Mouse (Mus musculus): ENCODE results near the gene Inhbc. TPM values are rescaled to one million over a fixed set of nuclear protein-coding genes. Genes with fewer than 3 reads are reported as not detected.

The Inhbc gene
- polyA plus RNA-seq, 1 experiment from 2014 or later: 0.18 TPM

DNA sequence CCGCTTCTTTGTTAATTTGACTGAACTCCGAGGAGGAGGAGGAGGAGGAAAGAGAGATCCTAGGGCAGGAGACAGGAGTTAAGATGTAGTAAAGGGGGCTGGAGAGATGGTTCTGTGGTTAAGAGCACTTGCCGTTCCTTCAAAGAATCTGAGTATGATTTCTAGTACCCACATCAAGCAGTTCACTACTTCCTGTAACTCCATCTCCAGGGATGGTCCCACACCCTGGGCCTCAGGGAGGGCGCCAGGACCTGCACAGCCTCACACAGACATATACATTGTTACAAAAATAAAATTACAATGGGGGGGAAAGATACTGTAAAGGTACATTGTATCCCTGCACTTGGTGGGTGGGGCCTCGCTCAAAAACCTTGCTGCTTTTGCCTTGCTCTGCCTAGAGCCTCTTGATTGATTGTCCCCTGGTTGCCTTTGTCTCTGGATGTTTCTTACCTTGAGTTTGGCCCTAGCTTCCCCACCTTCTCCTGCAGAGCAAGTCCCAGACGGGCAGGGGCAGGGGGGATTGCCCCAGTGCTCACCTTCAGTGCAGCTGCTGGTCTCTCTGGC is 32.6 kb downstream of the Inhbc start:
- peaks cover 17% of the 10 kb centered on the region for H3K4me1 ChIP-seq (replicated peaks)
- 87% methylated on average over 6 of the region's 6 CpGs for WGBS
- peaks cover 10% of the 10 kb centered on the region for H3K27me3 ChIP-seq (replicated peaks)
- no peak overlapping the region for H3K9ac ChIP-seq
- ATAC-seq: no peak
- 0 out of 2 replicates have a peak, but pooled peaks cover 4% of the 10 kb centered on the region for H3K36me3 ChIP-seq
- no peaks in the 10 kb centered on the region for H3K9me3 ChIP-seq
- H3K4me3 ChIP-seq (replicated peaks): no peak overlapping the region
- no peak overlapping the region for H3K4me2 ChIP-seq (replicated peaks)
- no peak overlapping the region for H3K27ac ChIP-seq

GRCm38 (mm10) chr10:127336952-127337351 is 33.3 kb downstream of the Inhbc start:
- Histone ChIP-seq H3K4me1 (replicated peaks) (peaks cover 14% of the 10 kb centered on the region), H3K9me3 (no peaks in the 10 kb centered on the region), H3K27me3 (replicated peaks) (peaks cover 10% of the 10 kb centered on the region), H3K4me3 (replicated peaks) (no peak overlapping the region), H3K36me3 (0 out of 2 replicates have a peak, but pooled peaks cover 4% of the 10 kb centered on the region), H3K27ac (no peak overlapping the region), H3K4me2 (replicated peaks) (no peak overlapping the region), H3K9ac (no peak overlapping the region)
- WGBS: 50% methylated on average over 5 of the region's 5 CpGs
- no peak for ATAC-seq

GRCm38 (mm10) chr10:127335271-127335670 is 35.0 kb downstream of the Inhbc start:
- Histone ChIP-seq H3K4me1 (replicated peaks) (peaks cover 8% of the 10 kb centered on the region; the same call in 1 of the 2 replicates), H3K27ac (no peak overlapping the region), H3K9me3 (no peaks in the 10 kb centered on the region), H3K9ac (no peak overlapping the region), H3K36me3 (0 out of 2 replicates have a peak, but pooled peaks cover 4% of the 10 kb centered on the region), H3K4me3 (replicated peaks) (no peak overlapping the region), H3K4me2 (replicated peaks) (no peak overlapping the region), H3K27me3 (replicated peaks) (0 out of 2 replicates have a peak, but pooled peaks cover 2% of the 10 kb centered on the region)
- ATAC-seq: no peak
- 56% methylated on average over 1 of the region's 1 CpGs for WGBS

DNA sequence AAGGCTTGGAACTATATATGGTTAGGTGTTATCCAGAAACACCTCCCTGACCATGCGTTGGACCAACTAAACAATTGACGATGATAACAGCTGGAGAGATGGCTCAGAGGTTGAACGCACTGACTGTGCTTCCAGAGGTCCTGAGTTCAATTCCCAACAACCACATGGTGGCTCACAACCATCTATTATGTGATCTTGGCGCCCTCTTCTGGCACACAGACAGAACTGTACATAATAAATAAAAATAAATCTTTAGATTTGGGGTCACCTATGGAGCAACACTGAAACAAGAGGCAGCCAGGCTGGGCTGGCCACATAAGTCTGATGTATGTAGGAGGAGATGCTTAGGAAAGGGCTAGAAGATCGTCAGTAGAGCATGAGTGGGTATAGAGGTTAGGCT is 37.1 kb downstream of the Inhbc start:
- no peak overlapping the region for H3K9ac ChIP-seq
- no peak overlapping the region for H3K27ac ChIP-seq
- WGBS: 65% methylated on average over 5 of the region's 5 CpGs
- no peak overlapping the region for H3K4me3 ChIP-seq (replicated peaks)
- no peak for ATAC-seq
- peaks cover 4% of the 10 kb centered on the region; the same call in 1 of the 2 replicates for H3K36me3 ChIP-seq
- no peaks in the 10 kb centered on the region for H3K4me1 ChIP-seq (replicated peaks)
- no peak overlapping the region for H3K4me2 ChIP-seq (replicated peaks)
- no peaks in the 10 kb centered on the region for H3K9me3 ChIP-seq
- H3K27me3 ChIP-seq (replicated peaks): peaks cover 18% of the 10 kb centered on the region

DNA sequence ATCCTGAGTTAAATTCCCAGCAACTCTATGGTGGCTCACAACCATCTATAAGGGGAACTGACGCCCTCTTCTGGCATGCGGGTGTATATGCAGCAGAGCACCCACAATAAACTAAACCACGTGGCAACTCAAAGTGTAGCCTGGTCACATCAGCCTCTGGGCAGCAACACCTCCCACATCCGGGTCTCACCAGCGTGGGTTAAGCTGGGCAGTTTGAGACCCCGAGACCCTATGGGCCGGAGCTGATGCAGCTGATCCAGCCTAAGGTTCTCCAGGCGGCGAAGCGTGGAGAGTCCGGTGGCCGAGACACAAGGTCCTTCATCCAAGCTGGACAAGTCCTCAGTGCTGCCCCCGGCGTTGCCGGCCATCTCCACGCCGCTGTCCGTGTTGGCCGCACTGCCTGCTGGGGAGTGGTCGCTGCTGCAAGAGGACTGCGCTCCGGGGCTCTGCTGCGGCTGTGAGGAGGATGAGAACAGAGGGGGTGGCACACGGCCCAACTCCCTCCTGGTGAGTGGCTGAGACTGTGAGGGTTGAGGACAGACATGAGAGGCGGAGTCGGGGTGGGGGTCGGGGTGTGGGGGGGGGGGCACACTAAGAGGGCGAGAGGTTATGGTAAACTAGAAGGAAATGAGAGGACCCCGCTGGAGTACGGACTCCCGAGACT is 37.9 kb downstream of the Inhbc start:
- Histone ChIP-seq H3K27ac (no peak overlapping the region), H3K4me2 (replicated peaks) (peak overlapping the region; percentile 40), H3K4me1 (replicated peaks) (no peaks in the 10 kb centered on the region), H3K27me3 (replicated peaks) (peaks cover 25% of the 10 kb centered on the region), H3K9me3 (no peaks in the 10 kb centered on the region), H3K4me3 (replicated peaks) (no peak overlapping the region), H3K9ac (no peak overlapping the region), H3K36me3 (peaks cover 4% of the 10 kb centered on the region; the same call in 1 of the 2 replicates)
- ATAC-seq: 0 out of 2 replicates have a peak, but pooled peaks have one; percentile 29
- 48% methylated on average over 31 of the region's 31 CpGs for WGBS

GRCm38 (mm10) chr10:127330212-127330611 is 40.0 kb downstream of the Inhbc start:
- Histone ChIP-seq H3K4me1 (replicated peaks) (peaks cover 16% of the 10 kb centered on the region), H3K4me3 (replicated peaks) (no peak overlapping the region), H3K36me3 (peaks cover 4% of the 10 kb centered on the region; the same call in 1 of the 2 replicates), H3K27ac (no peak overlapping the region), H3K4me2 (replicated peaks) (no peak overlapping the region), H3K27me3 (replicated peaks) (peaks cover 39% of the 10 kb centered on the region), H3K9ac (no peak overlapping the region), H3K9me3 (no peaks in the 10 kb centered on the region)
- ATAC-seq: no peak
- WGBS: 77% methylated on average over 7 of the region's 7 CpGs

- Histone ChIP-seq H3K9ac (no peak overlapping the region), H3K4me1 (replicated peaks) (peaks cover 17% of the 10 kb centered on the region), H3K36me3 (no peaks in the 10 kb centered on the region; the same call in 1 of the 2 replicates), H3K27me3 (replicated peaks) (peaks cover 39% of the 10 kb centered on the region), H3K4me2 (replicated peaks) (no peak overlapping the region), H3K9me3 (no peaks in the 10 kb centered on the region), H3K4me3 (replicated peaks) (no peak overlapping the region), H3K27ac (no peak overlapping the region)
- no peak for ATAC-seq
- 54% methylated on average over 18 of the region's 18 CpGs for WGBS
These were observed 42.6 kb downstream of the Inhbc start for GRCm38 (mm10) chr10:127327461-127328145.

GRCm38 (mm10) chr10:127326828-127327227 is 43.4 kb downstream of the Inhbc start:
- H3K36me3 ChIP-seq: no peaks in the 10 kb centered on the region; the same call in 1 of the 2 replicates
- H3K4me2 ChIP-seq (replicated peaks): peak overlapping the region; percentile 95
- H3K9ac ChIP-seq: peak overlapping the region; percentile 51
- H3K4me1 ChIP-seq (replicated peaks): peaks cover 19% of the 10 kb centered on the region
- WGBS: 7% methylated on average over 29 of the region's 29 CpGs
- H3K4me3 ChIP-seq (replicated peaks): peak overlapping the region; percentile 50
- peaks cover 39% of the 10 kb centered on the region for H3K27me3 ChIP-seq (replicated peaks)
- H3K27ac ChIP-seq: no peak overlapping the region
- no peaks in the 10 kb centered on the region for H3K9me3 ChIP-seq
- no peak for ATAC-seq

DNA sequence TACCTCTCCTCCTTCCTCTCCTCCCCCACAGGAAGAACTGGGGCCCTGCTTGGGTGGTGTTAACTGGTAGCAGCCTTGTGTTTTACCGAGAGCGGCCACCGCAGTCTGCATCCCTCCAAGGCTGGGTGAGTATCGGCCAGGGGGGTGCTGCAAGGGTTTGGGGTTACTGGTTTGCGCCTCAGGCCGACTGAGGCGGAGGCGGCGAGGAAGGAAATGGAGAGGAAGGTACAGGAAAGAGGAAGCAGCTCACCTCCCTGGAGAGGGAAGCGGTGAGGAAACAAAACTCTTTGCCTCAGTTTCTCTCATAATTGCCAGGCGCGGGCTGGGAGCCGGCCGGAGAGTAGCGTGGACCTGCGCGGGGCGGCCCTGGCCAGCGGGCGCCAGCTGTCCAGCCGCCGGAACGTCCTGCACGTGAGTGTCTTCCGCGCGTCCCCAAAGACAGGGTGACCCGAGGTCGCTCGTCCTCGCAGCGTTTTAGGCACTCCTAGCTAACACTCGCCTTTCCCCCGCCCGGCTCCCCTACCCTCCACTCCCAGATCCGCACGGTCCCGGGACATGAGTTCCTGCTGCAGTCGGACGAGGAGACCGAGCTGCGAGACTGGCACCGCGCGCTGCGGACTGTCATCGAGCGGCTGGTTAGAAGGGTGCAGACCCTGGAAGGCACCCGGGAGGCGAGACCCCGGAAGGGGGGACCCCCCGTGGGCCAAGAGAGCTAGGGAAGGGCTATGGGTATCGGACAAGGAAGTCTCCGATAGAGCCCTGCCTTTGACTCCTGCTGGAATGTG is 44.0 kb downstream of the Inhbc start:
- H3K9me3 ChIP-seq: no peaks in the 10 kb centered on the region
- peak overlapping the region; percentile 51 for H3K9ac ChIP-seq
- WGBS: 2% methylated on average over 54 of the region's 54 CpGs
- H3K27ac ChIP-seq: no peak overlapping the region
- H3K36me3 ChIP-seq: no peaks in the 10 kb centered on the region; the same call in 1 of the 2 replicates
- peaks cover 19% of the 10 kb centered on the region for H3K4me1 ChIP-seq (replicated peaks)
- peak overlapping the region; percentile 50 for H3K4me3 ChIP-seq (replicated peaks)
- ATAC-seq: peak; percentile 37
- H3K4me2 ChIP-seq (replicated peaks): peak overlapping the region; percentile 95
- H3K27me3 ChIP-seq (replicated peaks): peaks cover 39% of the 10 kb centered on the region

- ATAC-seq: 0 out of 2 replicates have a peak, but pooled peaks have one; percentile 5
- Histone ChIP-seq H3K27ac (no peak overlapping the region), H3K4me2 (replicated peaks) (peak overlapping the region; percentile 95), H3K4me3 (replicated peaks) (peak overlapping the region; percentile 50), H3K27me3 (replicated peaks) (peaks cover 39% of the 10 kb centered on the region), H3K36me3 (no peaks in the 10 kb centered on the region; the same call in 1 of the 2 replicates), H3K4me1 (replicated peaks) (peaks cover 19% of the 10 kb centered on the region), H3K9me3 (no peaks in the 10 kb centered on the region), H3K9ac (no peak overlapping the region)
- WGBS: 34% methylated on average over 14 of the region's 14 CpGs
These were observed 44.7 kb downstream of the Inhbc start for GRCm38 (mm10) chr10:127325454-127326016.

- ATAC-seq: peak; percentile 45; the same call in 1 of the 2 replicates
- Histone ChIP-seq H3K27me3 (replicated peaks) (peaks cover 33% of the 10 kb centered on the region), H3K9me3 (no peaks in the 10 kb centered on the region), H3K9ac (no peak overlapping the region), H3K4me1 (replicated peaks) (peaks cover 19% of the 10 kb centered on the region), H3K4me3 (replicated peaks) (no peak overlapping the region), H3K36me3 (no peaks in the 10 kb centered on the region; the same call in 1 of the 2 replicates), H3K4me2 (replicated peaks) (no peak overlapping the region), H3K27ac (no peak overlapping the region)
- 12% methylated on average over 7 of the region's 7 CpGs for WGBS
These were observed 45.7 kb downstream of the Inhbc start for GRCm38 (mm10) chr10:127324495-127324894.

Data from intestine, embryonic 15.5 days (tissue).